Mouse (Mus musculus): ENCODE data around the gene Sstr3. TPM values are rescaled to one million over a fixed set of nuclear protein-coding genes. Genes with fewer than 3 reads are reported as not detected.

Gene Sstr3
- total and polyA plus RNA-seq, 2 experiments from 2014 or later = 1.0 to 4.0 TPM

- ATAC-seq = no peak
- no peak overlapping the region for H3K4me2 ChIP-seq (ENCODE audit: low read depth, low read length)
- no peak overlapping the region for H3K4me3 ChIP-seq (ENCODE audit: low read length)
- DNase-seq (ENCODE audit: low spot score) = no peak
- no peak for TF ChIP-seq CTCF (IDR thresholded peaks at IDR 0.05; ENCODE audit: low read depth)
- H3K36me3 ChIP-seq (ENCODE audit: insufficient read depth, low read length) = no peaks in the 10 kb centered on the region
- no peaks in the 10 kb centered on the region for H3K27me3 ChIP-seq (ENCODE audit: insufficient read depth, low read length)
- WGBS = 79% methylated on average over 8 of the region's 8 CpGs
- H3K27ac ChIP-seq = no peak overlapping the region
- no peaks in the 10 kb centered on the region for H3K4me1 ChIP-seq (ENCODE audit: insufficient read depth, low read length)
- H3K9ac ChIP-seq (replicated peaks; ENCODE audit: low read length) = no peak overlapping the region
- H3K9me3 ChIP-seq (ENCODE audit: low read length) = no peaks in the 10 kb centered on the region
These were observed 54.6 kb downstream of the Sstr3 start for GRCm38 (mm10) chr15:78489906-78490305.

- Histone ChIP-seq H3K27ac (no peak overlapping the region), H3K4me3 (ENCODE audit: low read length) (no peak overlapping the region), H3K9me3 (ENCODE audit: low read length) (no peaks in the 10 kb centered on the region), H3K4me2 (ENCODE audit: low read depth, low read length) (no peak overlapping the region), H3K36me3 (ENCODE audit: insufficient read depth, low read length) (no peaks in the 10 kb centered on the region), H3K27me3 (ENCODE audit: insufficient read depth, low read length) (no peaks in the 10 kb centered on the region), H3K9ac (replicated peaks; ENCODE audit: low read length) (no peak overlapping the region), H3K4me1 (ENCODE audit: insufficient read depth, low read length) (no peaks in the 10 kb centered on the region)
- 78% methylated on average over 3 of the region's 3 CpGs for whole genome bisulfite sequencing
- no peak for TF ChIP-seq CTCF (IDR thresholded peaks at IDR 0.05; ENCODE audit: low read depth)
- ATAC-seq = no peak
- DNase-seq (ENCODE audit: low spot score) = no peak
These were observed 55.2 kb downstream of the Sstr3 start for GRCm38 (mm10) chr15:78489248-78489647.

GRCm38 (mm10) chr15:78487066-78487465, 57.4 kb downstream of the Sstr3 start:
- no peaks in the 10 kb centered on the region for H3K36me3 ChIP-seq (ENCODE audit: insufficient read depth, low read length)
- H3K4me1 ChIP-seq (ENCODE audit: insufficient read depth, low read length) = no peaks in the 10 kb centered on the region
- H3K9me3 ChIP-seq (ENCODE audit: low read length) = no peaks in the 10 kb centered on the region
- H3K9ac ChIP-seq (replicated peaks; ENCODE audit: low read length) = no peak overlapping the region
- H3K27ac ChIP-seq = no peak overlapping the region
- TF ChIP-seq CTCF (IDR thresholded peaks at IDR 0.05; ENCODE audit: low read depth) = no peak
- H3K4me3 ChIP-seq (ENCODE audit: low read length) = no peak overlapping the region
- no peaks in the 10 kb centered on the region for H3K27me3 ChIP-seq (ENCODE audit: insufficient read depth, low read length)
- DNase-seq (ENCODE audit: low spot score) = no peak
- no peak for ATAC-seq
- WGBS = 52% methylated on average over 4 of the region's 4 CpGs
- H3K4me2 ChIP-seq (ENCODE audit: low read depth, low read length) = no peak overlapping the region

Other genes with a start within 250 kb of the Sstr3 start
- gene Csf2rb2, start 239.0 kb downstream of the Sstr3 start, total RNA-seq (2014; rRNA removed) = 0.07 and 0.10 TPM in 2 replicates
- 0.18 and 0.21 TPM in 2 replicates for gene Csf2rb2, start 239.0 kb downstream of the Sstr3 start, polyA plus RNA-seq (2015; fragmentation: Nextera tagmentation; extraction: Ambion mirVana)
- gene Csf2rb, start 218.9 kb downstream of the Sstr3 start, total RNA-seq (2014; rRNA removed) = 1.3 and 1.8 TPM in 2 replicates
- 0.75 and 0.87 TPM in 2 replicates for gene Csf2rb, start 218.9 kb downstream of the Sstr3 start, polyA plus RNA-seq (2015; fragmentation: Nextera tagmentation; extraction: Ambion mirVana)
- not detected in 2 replicates for gene Tex33, start 148.8 kb downstream of the Sstr3 start, total RNA-seq (2014; rRNA removed)
- gene Tex33, start 148.8 kb downstream of the Sstr3 start, polyA plus RNA-seq (2015; fragmentation: Nextera tagmentation; extraction: Ambion mirVana) = not detected in 2 replicates
- gene Tst, start 138.8 kb downstream of the Sstr3 start, total RNA-seq (2014; rRNA removed) = 75.1 and 79.9 TPM in 2 replicates
- 64.4 and 67.0 TPM in 2 replicates for gene Tst, start 138.8 kb downstream of the Sstr3 start, polyA plus RNA-seq (2015; fragmentation: Nextera tagmentation; extraction: Ambion mirVana)
- gene Mpst, start 138.3 kb downstream of the Sstr3 start, total RNA-seq (2014; rRNA removed) = 95.4 and 114 TPM in 2 replicates
- gene Mpst, start 138.3 kb downstream of the Sstr3 start, polyA plus RNA-seq (2015; fragmentation: Nextera tagmentation; extraction: Ambion mirVana) = 3.7 and 5.3 TPM in 2 replicates
- 144 and 155 TPM in 2 replicates for gene Kctd17, start 116.1 kb downstream of the Sstr3 start, total RNA-seq (2014; rRNA removed)
- gene Kctd17, start 116.1 kb downstream of the Sstr3 start, polyA plus RNA-seq (2015; fragmentation: Nextera tagmentation; extraction: Ambion mirVana) = 144 and 161 TPM in 2 replicates
- gene Tmprss6, start 76.1 kb downstream of the Sstr3 start, total RNA-seq (2014; rRNA removed) = 0.25 and 0.42 TPM in 2 replicates
- gene Tmprss6, start 76.1 kb downstream of the Sstr3 start, polyA plus RNA-seq (2015; fragmentation: Nextera tagmentation; extraction: Ambion mirVana) = 0.32 and 0.44 TPM in 2 replicates
- 0.10 and 0.29 TPM in 2 replicates for gene Il2rb, start 49.4 kb downstream of the Sstr3 start, total RNA-seq (2014; rRNA removed)
- 0.40 and 0.58 TPM in 2 replicates for gene Il2rb, start 49.4 kb downstream of the Sstr3 start, polyA plus RNA-seq (2015; fragmentation: Nextera tagmentation; extraction: Ambion mirVana)
- gene C1qtnf6, start 13.3 kb downstream of the Sstr3 start, total RNA-seq (2014; rRNA removed) = 3.1 and 6.1 TPM in 2 replicates
- gene C1qtnf6, start 13.3 kb downstream of the Sstr3 start, polyA plus RNA-seq (2015; fragmentation: Nextera tagmentation; extraction: Ambion mirVana) = 10.0 and 10.2 TPM in 2 replicates
- gene Rac2, start 28.1 kb upstream of the Sstr3 start, total RNA-seq (2014; rRNA removed) = 2.0 and 3.4 TPM in 2 replicates
- gene Rac2, start 28.1 kb upstream of the Sstr3 start, polyA plus RNA-seq (2015; fragmentation: Nextera tagmentation; extraction: Ambion mirVana) = 5.0 and 6.8 TPM in 2 replicates
- 6.4 and 6.8 TPM in 2 replicates for gene Cyth4, start 52.4 kb upstream of the Sstr3 start, total RNA-seq (2014; rRNA removed)
- 5.7 and 7.2 TPM in 2 replicates for gene Cyth4, start 52.4 kb upstream of the Sstr3 start, polyA plus RNA-seq (2015; fragmentation: Nextera tagmentation; extraction: Ambion mirVana)
- gene Elfn2, start 174.1 kb upstream of the Sstr3 start, total RNA-seq (2014; rRNA removed) = 40.9 and 43.1 TPM in 2 replicates
- 8.4 and 9.1 TPM in 2 replicates for gene Elfn2, start 174.1 kb upstream of the Sstr3 start, polyA plus RNA-seq (2015; fragmentation: Nextera tagmentation; extraction: Ambion mirVana)
- gene Mfng, start 228.8 kb upstream of the Sstr3 start, total RNA-seq (2014; rRNA removed) = 12.7 and 15.2 TPM in 2 replicates
- 16.6 and 17.9 TPM in 2 replicates for gene Mfng, start 228.8 kb upstream of the Sstr3 start, polyA plus RNA-seq (2015; fragmentation: Nextera tagmentation; extraction: Ambion mirVana)

Data from hindbrain, postnatal 0 days (tissue).